Mouse (Mus musculus) right cerebral cortex, postnatal 36 days (tissue): ENCODE measurements around the gene Ythdf1.

Experiments used
- DNase-seq, 2 experiments: peaks; one replicate each; pipeline ENCODE4 v3.0.0; 2022; ENCODE audit warnings: low spot score in 2 of 2, mixed read lengths in 1 of 2

The Ythdf1 gene

GRCm38 (mm10) chr2:180920810-180921400 is at the start of gene Ythdf1:
Gene Ythdf1, minus strand, starts transcription at chr2:180920949.
- peak; percentile 92 to 93 for DNase-seq

DNA sequence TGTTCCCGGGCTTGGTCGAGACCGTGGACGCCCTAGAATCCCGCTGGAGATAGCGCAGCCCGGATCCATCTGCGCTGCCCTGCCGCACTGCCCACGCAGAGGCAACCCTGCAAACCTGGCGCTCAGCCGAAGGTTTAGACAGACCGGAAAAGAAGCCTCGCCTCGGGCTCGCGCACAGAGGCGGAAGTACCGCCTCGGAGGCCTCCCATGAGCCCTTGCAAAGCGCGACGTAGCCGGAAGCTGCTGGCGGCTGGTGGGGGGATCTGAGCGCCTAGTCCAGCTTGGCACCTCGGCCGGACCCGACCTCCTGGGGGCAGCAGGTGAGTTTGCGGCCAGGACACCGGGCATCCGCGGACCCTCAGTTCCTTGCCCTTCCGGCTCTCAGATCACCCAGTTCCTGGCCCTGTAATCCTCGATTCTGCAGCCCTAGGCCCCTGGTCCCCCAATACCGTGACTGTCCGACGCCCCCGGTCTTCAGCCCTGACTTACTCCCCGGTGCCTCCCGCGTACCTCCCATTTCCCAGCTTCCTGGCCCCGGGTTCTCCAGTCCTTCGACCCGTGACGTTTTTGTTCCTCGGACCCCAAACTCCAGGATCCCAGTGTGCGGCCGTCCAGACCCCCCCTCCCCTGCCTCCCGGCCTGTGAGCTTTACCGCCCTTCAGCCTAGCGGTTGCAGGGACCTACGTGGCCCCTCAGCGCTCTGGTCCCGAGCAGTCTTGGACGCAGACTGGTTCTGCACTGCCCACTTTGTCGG is 46.4 kb upstream of the Ythdf1 start, which contains the start of gene Arfgap1:
Gene Arfgap1 (plus strand): TSS at position 216 of the 754 bp plus-strand sequence.
- peak; percentile 90 to 92 for DNase-seq

DNA sequence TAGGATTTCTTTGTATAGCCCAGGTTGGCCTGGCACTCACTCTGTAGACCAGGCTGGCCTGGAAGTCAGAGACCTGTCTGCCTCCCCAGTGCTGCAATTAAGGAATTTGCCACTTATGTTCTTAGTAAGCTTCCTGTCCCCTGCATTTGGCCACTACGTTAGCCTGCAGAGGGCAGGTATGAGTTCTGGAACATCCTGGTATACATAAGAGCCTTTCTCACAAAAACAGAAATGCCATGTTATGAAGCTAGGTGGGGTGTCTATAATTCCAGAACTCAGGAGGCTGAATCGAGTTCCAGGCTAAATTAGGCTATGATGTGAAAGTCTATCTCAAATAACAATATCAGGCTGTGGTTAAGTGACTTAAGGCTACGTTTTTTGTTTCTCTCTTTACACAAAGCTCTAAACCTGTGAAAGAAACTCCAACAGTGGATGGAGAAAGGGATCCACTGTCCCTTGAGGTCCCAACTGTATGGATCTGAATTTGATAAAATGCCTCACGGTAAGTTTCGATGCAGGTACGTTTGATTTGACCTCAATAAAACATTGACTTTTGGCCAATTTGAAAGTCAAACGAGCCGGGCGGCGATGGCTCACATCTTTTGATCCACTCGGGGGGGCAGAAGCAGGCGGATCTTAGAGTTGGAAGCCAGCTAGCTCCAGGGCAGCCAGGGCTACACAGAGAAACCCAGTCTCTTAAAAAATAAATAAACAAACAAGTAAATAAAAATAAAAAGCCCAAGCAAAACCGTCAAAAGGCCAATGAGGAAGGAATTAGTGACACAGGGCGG is 45.5 kb upstream of the Ythdf1 start:
- DNase-seq = no peak

- peak; percentile 58 to 59 for DNase-seq
These were observed 43.2 kb upstream of the Ythdf1 start for GRCm38 (mm10) chr2:180963956-180964355.

DNA sequence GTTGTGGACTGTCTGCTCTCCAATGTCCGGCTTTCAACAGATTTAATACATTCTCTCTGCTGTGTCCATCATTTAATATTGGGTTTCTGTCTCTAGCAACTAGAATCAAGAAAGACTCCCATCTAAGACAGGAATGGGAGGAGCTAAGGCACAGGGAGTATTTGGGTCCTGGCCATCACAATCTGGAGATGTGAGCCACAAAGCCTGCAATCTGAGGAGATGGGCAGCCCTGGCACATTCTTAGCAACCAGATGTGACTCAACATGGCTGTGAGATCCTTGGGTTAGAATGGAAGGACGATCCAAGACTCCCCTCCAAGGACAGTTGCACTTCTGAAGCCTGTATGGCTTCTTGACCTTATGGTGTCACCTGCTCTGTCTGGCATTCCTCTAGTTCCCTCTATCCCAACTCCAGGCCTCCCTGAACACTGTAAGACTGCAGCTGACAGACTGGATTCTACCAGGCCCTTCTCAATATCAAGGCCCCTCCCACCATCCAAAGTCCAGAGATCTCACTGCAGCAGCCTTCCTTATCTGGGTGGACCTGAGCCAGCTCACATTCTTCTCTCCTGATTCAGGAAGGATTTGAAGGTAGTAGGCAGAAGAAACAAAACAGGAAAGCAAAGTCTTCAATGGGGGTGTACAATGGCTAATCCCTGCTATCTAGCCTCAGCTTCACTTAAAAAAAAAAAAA is 42.0 kb upstream of the Ythdf1 start:
- DNase-seq = no peak

- DNase-seq = no peak
These were observed 39.4 kb upstream of the Ythdf1 start for GRCm38 (mm10) chr2:180960187-180960586.

DNA sequence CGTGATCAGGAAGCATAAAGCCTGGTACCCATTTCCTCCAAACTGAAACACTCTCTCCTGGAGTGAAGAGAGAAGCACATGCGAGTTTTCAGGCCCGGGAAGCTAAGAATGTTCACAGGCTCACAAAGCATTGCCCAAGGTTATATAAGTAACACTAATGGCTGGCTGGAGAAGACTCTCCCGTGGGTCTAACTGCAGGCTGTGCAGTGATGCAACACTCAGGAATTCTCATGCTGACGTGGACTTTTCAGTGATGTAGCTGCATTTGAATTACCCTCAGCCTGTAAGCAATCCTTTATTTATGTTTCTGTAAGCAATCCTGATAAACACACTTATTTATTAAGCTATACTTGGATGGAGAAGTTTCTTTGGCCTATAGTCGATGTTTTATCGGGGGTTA is 38.9 kb upstream of the Ythdf1 start:
- no peak for DNase-seq

DNA sequence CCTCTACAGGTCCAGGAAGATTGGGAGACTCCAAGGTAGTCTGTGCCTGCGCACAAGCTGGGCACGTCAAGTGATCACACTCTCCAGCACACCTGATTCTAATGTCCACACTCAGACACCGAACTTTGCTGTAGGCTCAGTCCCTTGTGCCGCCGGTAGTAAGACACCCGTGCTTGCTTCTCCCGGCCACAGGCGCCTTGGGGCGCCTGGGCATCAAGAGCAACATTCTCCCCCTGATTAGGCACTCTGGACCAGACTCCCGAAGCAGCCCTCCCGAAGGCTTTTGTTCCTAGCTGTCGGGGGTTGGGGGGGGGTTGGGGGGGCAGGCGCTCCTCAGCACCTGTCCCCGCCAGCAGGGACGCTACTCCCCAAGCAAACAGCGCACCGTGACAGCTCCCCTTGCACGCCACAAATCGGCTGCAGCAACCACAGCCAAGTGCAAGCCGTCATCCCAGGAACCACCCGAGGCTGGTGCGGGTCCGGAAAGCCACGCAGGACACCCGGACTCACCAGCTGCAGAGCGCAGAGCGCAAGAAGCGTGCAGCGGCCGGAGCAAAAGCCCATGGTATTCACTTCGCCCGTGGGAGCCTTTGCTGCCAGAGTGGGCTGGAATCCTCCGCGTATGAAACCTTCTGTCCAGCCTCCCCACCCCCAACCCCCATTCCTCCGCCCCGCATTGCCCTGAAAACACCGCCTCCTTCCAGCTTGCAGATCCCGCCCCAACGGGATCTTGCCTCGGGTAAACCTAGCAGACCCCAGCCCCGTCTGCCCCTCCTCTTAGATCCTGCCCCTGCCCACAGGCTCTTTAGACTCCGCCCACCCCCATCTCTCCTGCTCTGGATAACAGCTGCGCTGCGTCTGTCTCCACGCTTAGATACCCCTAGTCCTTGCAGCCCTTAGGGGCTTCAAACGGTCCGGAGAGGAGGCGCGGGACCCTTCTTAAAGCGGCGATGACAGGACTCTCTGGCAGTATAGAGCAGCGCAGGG is 33.6 kb upstream of the Ythdf1 start, which contains the start of gene Nkain4:
Gene Nkain4 (minus strand): TSS at position 639 of the 987 bp plus-strand sequence.
- DNase-seq = peak; percentile 20 to 22

DNA sequence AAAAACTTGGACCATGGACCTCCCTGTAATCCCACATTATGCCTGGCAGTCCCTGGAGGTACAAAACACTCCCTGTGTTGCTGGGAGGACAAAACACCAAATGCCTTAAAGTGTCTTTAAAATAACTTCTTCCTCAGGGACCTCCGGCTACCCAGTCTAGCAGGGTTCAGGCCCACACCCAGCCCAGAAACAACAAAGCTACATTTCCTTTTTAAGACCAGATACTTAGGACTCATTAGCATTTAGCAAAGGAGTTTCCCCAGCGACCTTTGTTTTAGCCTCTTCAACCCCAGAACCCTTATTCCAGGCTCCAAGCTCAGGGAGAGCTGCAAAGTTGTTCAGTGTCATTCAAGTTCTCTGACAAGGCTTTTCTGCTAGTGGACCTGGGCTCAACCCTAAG is 32.9 kb upstream of the Ythdf1 start:
- DNase-seq = no peak

DNA sequence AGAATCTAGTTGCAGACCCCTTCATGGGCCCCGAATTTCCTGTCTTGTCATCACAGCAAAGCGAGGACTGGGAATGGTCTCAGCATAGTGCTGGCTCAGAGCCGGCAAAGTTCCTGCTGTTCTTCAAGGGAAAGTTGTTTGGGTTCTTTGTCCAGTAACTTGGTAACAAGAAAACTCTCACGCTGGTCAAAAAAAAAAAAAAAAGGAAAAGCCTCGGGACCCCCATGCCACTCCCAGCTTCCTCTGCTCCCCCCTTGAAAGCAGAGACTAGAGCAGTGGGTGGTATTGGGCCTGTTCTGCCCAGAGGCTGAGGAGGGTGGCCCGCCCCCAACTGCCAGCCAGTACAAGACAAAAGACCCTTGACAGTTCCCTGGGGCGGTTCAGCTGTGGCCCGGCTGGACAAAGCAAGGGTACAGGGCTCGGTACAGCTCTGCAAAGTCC is 32.0 kb upstream of the Ythdf1 start:
- DNase-seq = peak; percentile 30 to 41

- DNase-seq = no peak
These were observed 29.2 kb upstream of the Ythdf1 start for GRCm38 (mm10) chr2:180949947-180950346.

GRCm38 (mm10) chr2:180941869-180942268 is 21.1 kb upstream of the Ythdf1 start:
- no peak for DNase-seq

DNA sequence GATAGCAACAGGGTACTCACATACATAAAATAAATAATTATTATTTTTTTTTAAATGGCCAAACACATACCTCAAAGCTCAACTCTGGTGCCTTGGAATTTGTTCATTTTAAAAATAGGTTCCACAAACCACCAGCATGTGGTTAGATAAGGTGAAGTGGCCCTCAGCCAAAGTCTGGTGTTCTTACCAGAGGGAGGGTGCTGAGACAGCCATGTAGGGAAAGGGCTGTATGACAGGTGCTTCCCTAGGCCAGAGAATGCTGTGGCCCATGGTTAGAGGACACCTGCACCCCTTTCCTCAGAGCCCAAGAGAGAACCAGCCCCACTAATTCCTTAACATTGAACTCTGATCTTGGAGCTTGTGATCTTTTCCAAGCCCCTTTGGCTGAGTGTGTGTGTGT is 19.4 kb upstream of the Ythdf1 start:
- no peak for DNase-seq

- no peak for DNase-seq
These were observed 11.7 kb upstream of the Ythdf1 start for GRCm38 (mm10) chr2:180932418-180932817.

DNA sequence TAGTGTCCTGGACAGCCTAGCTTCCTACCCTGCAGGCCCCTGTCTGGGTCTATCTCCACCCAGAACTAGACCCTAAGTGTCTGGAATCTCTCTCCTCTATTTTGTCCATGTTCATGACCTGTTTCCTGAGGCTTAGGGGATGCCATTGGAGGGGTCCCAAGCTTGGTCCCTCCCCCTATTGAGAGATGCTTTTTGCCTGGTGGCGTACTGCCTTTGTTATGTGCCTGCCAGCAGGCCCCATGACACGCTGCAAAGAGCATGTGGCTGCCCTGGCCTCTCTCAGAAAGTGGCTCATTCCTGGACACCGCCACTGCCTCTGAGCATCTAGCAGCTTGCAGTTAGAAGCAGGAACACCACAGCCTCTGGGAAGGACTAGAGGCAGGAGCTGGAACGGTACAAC is 8.0 kb upstream of the Ythdf1 start, which contains the start of gene Birc7:
Gene Birc7 (plus strand): TSS at position 301 of the 400 bp plus-strand sequence.
- DNase-seq = no peak

DNA sequence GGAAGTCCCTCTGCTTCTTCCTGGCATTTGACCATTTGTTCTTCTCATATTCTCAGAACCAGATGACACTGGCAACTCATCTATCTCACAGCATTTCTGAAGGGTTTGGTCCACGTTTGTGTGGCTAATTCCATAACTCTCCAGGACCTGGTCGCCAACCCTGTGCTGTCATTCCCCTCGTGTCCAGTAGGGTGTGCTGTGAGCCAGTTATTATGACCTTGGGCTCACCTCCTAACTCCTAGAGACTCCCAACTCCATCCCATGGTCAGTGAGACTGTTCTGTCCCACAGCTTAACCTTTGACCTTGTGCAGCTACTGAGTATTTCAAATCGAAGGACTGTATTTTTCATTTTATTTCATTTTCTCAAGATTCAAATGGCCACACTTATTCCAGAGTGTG is 4.4 kb upstream of the Ythdf1 start:
- DNase-seq = peak; percentile 28 to 40

GRCm38 (mm10) chr2:180922739-180923138 is 2.0 kb upstream of the Ythdf1 start:
- DNase-seq = no peak

DNA sequence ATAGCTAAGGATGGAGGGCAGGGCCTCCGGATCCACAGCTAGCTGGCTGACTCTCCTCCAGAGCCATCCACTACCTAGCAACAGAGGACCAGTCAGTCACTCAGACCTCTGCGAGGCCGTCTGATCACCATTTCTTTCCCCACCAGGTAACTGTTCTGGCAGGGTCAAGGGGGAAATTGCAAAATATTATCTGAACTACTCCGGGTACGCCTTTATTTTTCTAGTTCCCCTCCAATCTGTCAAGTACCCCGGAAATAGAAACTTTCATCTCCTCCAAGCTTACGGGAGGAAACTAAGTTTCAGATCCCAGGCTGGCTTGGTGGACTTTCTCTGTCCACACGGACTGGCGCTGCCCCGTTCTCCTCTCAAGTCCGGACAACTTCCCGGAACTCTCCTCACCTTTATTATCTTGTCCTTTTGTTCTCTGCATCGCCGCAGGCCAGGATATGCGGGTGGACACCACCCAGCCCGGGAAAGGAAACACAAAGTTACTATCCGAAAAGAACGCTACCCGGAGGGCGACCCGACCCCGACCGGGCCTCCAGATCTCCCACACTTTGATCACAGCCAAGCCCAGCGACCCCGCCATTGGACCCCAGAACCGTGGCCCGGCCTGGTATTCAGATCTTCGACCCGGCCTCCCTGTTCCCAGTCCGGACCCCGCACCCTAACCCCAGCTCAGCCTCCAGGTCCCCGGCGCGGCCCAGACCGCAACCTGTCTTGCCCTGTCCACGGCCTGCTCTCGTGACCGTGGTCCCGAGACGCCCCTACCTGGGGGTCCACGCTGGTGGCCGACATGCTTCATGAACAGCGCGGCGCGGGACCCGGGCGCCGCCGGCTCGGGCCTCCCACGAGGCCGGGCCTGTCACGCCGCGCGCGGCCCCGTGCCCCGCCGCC is 588 bp downstream of the Ythdf1 start:
- DNase-seq = no peak

- no peak for DNase-seq
These were observed 4.8 kb downstream of the Ythdf1 start for GRCm38 (mm10) chr2:180915886-180916433.
